Mouse (Mus musculus): ENCODE measurements around the gene 1700025G04Rik.

DNA sequence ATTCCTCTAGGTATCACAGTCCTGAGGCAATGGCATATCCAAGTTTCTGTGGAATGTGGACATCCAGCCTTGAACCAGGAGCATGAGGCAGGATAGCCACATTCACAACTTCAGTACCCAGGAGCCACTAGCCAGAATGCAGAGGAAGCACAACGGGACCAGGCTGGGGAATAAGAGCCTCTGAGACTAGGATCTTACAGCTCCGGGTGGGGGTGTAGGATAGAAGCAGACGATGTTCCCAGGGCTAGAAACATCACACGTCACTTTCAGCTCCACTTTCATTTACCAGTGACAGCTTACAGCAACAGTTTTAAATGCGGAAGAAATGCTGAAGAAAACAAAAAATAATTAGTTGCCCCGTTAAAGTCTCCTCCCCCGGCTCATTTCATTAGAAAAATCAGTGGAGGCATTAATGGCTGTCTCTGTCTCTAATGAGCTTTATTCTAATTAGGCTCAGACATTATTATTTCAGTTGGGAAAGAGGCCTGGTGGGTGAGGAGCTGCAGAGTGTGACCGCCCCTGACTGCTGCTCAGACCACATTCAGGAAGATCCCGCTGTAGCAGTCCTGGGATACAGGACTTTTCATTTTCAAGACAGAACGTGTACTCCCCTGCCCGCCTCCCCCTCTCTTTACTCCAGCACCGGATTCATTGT is 189.1 kb downstream of the 1700025G04Rik start:
- no peak for TF ChIP-seq CTCF (IDR thresholded peaks at IDR 0.05; ENCODE audit: insufficient read depth, low read length)
- no peak for TF ChIP-seq POLR2A (IDR thresholded peaks at IDR 0.05; ENCODE audit: borderline replicate concordance, extremely low read depth, low read depth, low read length)
